Mouse (Mus musculus): ENCODE measurements around the gene Zfp28. TPM values are rescaled to one million over a fixed set of nuclear protein-coding genes. Genes with fewer than 3 reads are reported as not detected.

Gene Zfp28
- polyA plus RNA-seq, 1 experiment from 2014 or later: 12.3 TPM

DNA sequence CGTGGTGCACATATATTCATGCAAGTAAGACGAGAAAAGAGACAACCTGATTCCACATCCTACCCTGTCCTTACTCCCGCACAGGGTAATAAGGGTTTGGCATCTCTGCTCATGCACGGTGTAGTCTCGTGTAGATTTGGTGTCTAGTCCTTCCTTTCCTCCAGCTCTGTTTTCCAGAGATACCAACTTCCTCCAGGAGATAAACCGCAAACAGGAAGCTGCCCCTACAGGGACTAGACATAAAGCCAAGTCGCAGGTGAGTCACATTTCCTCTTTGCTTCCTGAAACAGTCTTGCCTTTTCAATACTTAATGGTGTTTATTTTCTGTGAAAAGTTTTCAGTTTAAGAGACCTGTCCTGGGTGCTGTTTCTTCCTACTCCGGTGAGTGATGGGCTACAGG lies 916 bp downstream of the Zfp28 start:
- H3K4me1 ChIP-seq (replicated peaks; ENCODE audit: control insufficient read depth, insufficient read depth, low read length): no peaks in the 10 kb centered on the region; the same call in 1 of the 2 replicates
- no peaks in the 10 kb centered on the region for H3K27me3 ChIP-seq (ENCODE audit: control insufficient read depth, insufficient read depth, low read length)
- ATAC-seq (replicated peaks; ENCODE audit: low FRiP score) (no peak; the same call in 1 of the 2 replicates), DNase-seq (ENCODE audit: low spot score) (no peak)
- H3K9ac ChIP-seq (ENCODE audit: low read length): no peak overlapping the region; the same call in 1 of the 2 replicates
- no peak overlapping the region for H3K27ac ChIP-seq (ENCODE audit: low read depth, low read length)
- H3K4me3 ChIP-seq (ENCODE audit: low read depth, low read length): peak overlapping the region; percentile 53; the same call in 1 of the 2 replicates
- no peaks in the 10 kb centered on the region for H3K9me3 ChIP-seq (ENCODE audit: control insufficient read depth, low read length)
- peak overlapping the region; percentile 69 for H3K4me2 ChIP-seq (ENCODE audit: low read depth, low read length, severe bottlenecking)
- no peaks in the 10 kb centered on the region for H3K36me3 ChIP-seq (ENCODE audit: control insufficient read depth, insufficient read depth, low read length)
- WGBS: 79% methylated on average over 8 of the region's 8 CpGs

DNA sequence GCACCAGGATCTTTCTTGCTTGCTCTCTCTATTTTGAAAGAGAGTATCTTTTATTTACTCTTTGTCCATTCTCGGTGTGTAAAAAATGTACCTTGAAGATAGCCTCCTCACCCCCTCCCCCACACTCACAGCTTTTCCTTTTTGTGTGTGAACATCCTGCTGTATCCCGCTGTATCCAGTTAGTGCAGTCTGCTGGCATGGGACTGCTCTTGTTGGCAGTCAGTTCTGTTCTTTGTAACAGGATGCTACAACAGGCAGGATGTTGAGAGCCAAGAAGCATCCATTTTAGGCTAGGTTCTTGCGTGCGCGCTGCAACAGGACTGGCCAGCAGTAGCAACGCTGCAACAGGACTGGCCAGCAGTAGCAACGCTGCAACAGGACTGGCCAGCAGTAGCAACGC lies 3.9 kb downstream of the Zfp28 start:
- Histone ChIP-seq H3K4me3 (ENCODE audit: low read depth, low read length) (no peak overlapping the region), H3K4me2 (ENCODE audit: low read depth, low read length, severe bottlenecking) (no peak overlapping the region), H3K27ac (ENCODE audit: low read depth, low read length) (no peak overlapping the region), H3K36me3 (ENCODE audit: control insufficient read depth, insufficient read depth, low read length) (no peaks in the 10 kb centered on the region; the same call in 1 of the 2 replicates), H3K4me1 (replicated peaks; ENCODE audit: control insufficient read depth, insufficient read depth, low read length) (no peaks in the 10 kb centered on the region; the same call in 1 of the 2 replicates), H3K9ac (ENCODE audit: low read length) (no peak overlapping the region), H3K27me3 (ENCODE audit: control insufficient read depth, insufficient read depth, low read length) (no peaks in the 10 kb centered on the region), H3K9me3 (ENCODE audit: control insufficient read depth, low read length) (no peaks in the 10 kb centered on the region)
- ATAC-seq (replicated peaks; ENCODE audit: low FRiP score) (no peak), DNase-seq (ENCODE audit: low spot score) (no peak)
- WGBS: 95% methylated on average over 8 of the region's 8 CpGs

DNA sequence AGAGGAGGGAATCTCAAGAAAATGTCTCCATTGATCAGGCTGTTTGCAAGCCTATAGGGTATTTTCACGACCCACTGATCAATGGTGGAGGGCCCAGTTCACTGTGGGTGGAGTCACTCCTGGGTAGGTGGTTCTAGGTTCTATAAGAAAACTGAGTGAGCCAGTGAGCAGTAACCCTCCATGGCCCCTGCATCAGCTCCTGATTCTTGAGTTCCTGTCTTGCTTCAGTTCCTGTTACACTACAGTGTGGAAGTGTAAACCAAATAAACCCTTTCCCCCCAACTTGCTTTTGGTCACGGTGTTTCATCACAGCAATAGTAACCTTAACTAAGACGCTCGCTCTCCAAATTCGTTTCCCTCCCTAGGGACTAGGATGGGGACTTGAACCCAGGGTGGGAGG lies 5.9 kb downstream of the Zfp28 start:
- Histone ChIP-seq H3K27me3 (ENCODE audit: control insufficient read depth, insufficient read depth, low read length) (no peaks in the 10 kb centered on the region), H3K36me3 (ENCODE audit: control insufficient read depth, insufficient read depth, low read length) (no peaks in the 10 kb centered on the region; the same call in 1 of the 2 replicates), H3K4me1 (replicated peaks; ENCODE audit: control insufficient read depth, insufficient read depth, low read length) (no peaks in the 10 kb centered on the region), H3K9me3 (ENCODE audit: control insufficient read depth, low read length) (no peaks in the 10 kb centered on the region), H3K4me3 (ENCODE audit: low read depth, low read length) (no peak overlapping the region), H3K27ac (ENCODE audit: low read depth, low read length) (no peak overlapping the region), H3K9ac (ENCODE audit: low read length) (no peak overlapping the region), H3K4me2 (ENCODE audit: low read depth, low read length, severe bottlenecking) (no peak overlapping the region)
- WGBS: 87% methylated on average over 5 of the region's 5 CpGs
- no peak for ATAC-seq (replicated peaks; ENCODE audit: low FRiP score)
- DNase-seq (ENCODE audit: low spot score): no peak

DNA sequence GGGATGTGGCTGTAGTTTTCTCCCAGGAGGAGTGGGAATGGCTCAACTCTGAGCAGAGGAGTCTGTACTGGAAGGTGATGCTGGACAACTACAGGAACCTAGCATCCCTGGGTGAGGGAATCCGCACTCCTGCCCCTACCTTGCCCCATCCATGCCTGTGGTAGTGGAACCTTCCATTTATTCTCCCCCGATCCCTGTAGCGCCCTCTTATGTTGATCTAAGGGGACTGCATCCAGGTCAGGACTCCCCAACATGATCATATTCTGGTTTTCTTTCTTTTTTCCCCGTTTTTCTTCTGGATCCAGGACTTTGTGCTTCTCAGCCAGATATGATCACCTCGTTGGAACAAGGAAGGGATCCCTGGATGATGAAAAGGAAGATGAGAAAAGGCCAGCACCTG lies 6.4 kb downstream of the Zfp28 start:
- Histone ChIP-seq H3K4me2 (ENCODE audit: low read depth, low read length, severe bottlenecking) (no peak overlapping the region), H3K4me1 (replicated peaks; ENCODE audit: control insufficient read depth, insufficient read depth, low read length) (no peaks in the 10 kb centered on the region), H3K9me3 (ENCODE audit: control insufficient read depth, low read length) (no peaks in the 10 kb centered on the region), H3K27ac (ENCODE audit: low read depth, low read length) (no peak overlapping the region), H3K4me3 (ENCODE audit: low read depth, low read length) (no peak overlapping the region), H3K36me3 (ENCODE audit: control insufficient read depth, insufficient read depth, low read length) (no peaks in the 10 kb centered on the region; the same call in 1 of the 2 replicates), H3K9ac (ENCODE audit: low read length) (no peak overlapping the region), H3K27me3 (ENCODE audit: control insufficient read depth, insufficient read depth, low read length) (no peaks in the 10 kb centered on the region)
- WGBS: 64% methylated on average over 5 of the region's 5 CpGs
- DNase-seq (ENCODE audit: low spot score): no peak
- ATAC-seq (replicated peaks; ENCODE audit: low FRiP score): no peak

DNA sequence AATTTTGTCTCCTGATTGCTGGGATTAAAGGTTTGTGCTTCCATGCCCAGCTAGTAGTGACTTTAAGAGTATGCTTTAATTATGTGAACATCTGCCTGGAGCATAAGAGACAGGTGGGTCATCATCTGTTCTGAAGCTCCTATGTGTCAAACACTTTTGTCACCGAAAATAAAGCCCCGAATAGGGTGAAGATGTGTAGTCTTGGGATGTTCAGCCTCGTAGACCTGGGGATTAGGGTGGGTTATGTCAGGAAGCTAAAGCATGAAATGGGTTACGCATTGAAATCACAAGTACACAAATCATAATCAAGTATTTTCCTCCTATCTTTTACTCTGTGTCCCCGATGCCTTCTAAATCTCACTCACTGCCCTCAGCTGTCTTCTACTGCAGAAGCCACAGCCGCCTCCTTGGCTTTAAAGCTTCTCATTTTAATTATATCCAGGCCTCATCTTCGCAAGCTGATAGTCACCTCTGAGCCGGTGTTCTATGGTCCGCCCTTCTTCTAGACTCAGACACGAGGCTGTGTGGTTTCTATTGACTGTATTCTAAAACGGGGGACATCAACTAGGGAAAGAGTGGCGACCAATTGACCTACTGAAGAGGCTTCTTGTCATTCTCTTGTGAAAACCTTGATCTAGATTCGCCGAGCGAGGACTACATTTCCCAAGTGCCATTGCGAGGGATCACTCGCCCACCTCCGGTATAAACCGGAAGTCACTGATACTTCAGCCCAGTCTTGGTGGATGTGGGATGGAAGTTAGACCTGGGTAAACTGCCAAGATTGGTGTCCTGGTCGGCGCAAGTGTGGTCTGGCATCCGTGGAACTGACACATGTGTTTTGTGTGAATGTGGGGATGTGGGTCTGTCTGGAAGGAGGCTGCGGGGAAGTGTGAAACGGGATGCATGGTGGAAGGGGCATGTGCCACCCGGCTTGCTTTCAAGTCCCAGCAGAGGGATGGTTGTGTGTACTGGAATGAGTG lies 15.2 kb downstream of the Zfp28 start, which contains the start of gene Smim17:
Smim17 (plus strand) TSS at position 720 of the 980 bp plus-strand sequence.
- DNase-seq (ENCODE audit: low spot score): peak; percentile 63
- Histone ChIP-seq H3K4me3 (ENCODE audit: low read depth, low read length) (peak within 1 kb of the TSS; percentile 46), H3K27me3 (ENCODE audit: control insufficient read depth, insufficient read depth, low read length) (no peaks in the 10 kb centered on the region), H3K4me2 (ENCODE audit: low read depth, low read length, severe bottlenecking) (peak within 1 kb of the TSS; percentile 60), H3K36me3 (ENCODE audit: control insufficient read depth, insufficient read depth, low read length) (no peaks in the 10 kb centered on the region; the same call in 1 of the 2 replicates), H3K9ac (ENCODE audit: low read length) (peak within 1 kb of the TSS; percentile 62), H3K4me1 (replicated peaks; ENCODE audit: control insufficient read depth, insufficient read depth, low read length) (no peaks in the 10 kb centered on the region), H3K27ac (ENCODE audit: low read depth, low read length) (no peak within 1 kb of the TSS), H3K9me3 (ENCODE audit: control insufficient read depth, low read length) (no peaks in the 10 kb centered on the region)
- ATAC-seq (replicated peaks; ENCODE audit: low FRiP score): peak; percentile 90
- 28% methylated on average over 25 of the region's 25 CpGs for WGBS

DNA sequence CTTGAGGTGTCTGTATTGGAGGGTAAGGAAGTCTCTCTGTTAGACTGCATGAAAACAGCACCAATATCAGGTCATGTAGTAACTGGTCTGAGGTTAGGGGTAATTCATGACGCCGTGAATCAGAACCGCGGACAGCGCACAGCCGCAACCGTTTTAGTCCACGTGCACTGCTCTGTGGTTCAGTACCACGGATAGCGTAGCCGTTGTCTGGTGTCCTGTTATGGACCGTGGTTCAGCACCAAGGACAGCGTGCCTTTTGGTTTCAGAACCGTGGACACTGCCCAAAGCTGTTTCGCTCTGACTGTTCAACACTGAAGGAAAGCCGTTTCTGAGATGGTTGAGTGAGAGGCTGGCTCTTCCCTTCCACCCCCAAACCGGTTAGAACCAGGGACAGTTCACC lies 26.9 kb downstream of the Zfp28 start, which contains the start of gene Gm20715:
Gm20715 (plus strand) TSS at position 235 of the 400 bp plus-strand sequence.
- DNase-seq (ENCODE audit: low spot score): peak; percentile 93
- H3K27me3 ChIP-seq (ENCODE audit: control insufficient read depth, insufficient read depth, low read length): no peaks in the 10 kb centered on the region
- H3K4me2 ChIP-seq (ENCODE audit: low read depth, low read length, severe bottlenecking): no peak within 1 kb of the TSS
- H3K9me3 ChIP-seq (ENCODE audit: control insufficient read depth, low read length): no peaks in the 10 kb centered on the region
- ATAC-seq (replicated peaks; ENCODE audit: low FRiP score): peak; percentile 89
- no peak within 1 kb of the TSS for H3K9ac ChIP-seq (ENCODE audit: low read length)
- H3K27ac ChIP-seq (ENCODE audit: low read depth, low read length): no peak within 1 kb of the TSS
- no peak within 1 kb of the TSS for H3K4me3 ChIP-seq (ENCODE audit: low read depth, low read length)
- 1% methylated on average over 17 of the region's 17 CpGs for WGBS
- no peaks in the 10 kb centered on the region for H3K4me1 ChIP-seq (replicated peaks; ENCODE audit: control insufficient read depth, insufficient read depth, low read length)
- H3K36me3 ChIP-seq (ENCODE audit: control insufficient read depth, insufficient read depth, low read length): no peaks in the 10 kb centered on the region

DNA sequence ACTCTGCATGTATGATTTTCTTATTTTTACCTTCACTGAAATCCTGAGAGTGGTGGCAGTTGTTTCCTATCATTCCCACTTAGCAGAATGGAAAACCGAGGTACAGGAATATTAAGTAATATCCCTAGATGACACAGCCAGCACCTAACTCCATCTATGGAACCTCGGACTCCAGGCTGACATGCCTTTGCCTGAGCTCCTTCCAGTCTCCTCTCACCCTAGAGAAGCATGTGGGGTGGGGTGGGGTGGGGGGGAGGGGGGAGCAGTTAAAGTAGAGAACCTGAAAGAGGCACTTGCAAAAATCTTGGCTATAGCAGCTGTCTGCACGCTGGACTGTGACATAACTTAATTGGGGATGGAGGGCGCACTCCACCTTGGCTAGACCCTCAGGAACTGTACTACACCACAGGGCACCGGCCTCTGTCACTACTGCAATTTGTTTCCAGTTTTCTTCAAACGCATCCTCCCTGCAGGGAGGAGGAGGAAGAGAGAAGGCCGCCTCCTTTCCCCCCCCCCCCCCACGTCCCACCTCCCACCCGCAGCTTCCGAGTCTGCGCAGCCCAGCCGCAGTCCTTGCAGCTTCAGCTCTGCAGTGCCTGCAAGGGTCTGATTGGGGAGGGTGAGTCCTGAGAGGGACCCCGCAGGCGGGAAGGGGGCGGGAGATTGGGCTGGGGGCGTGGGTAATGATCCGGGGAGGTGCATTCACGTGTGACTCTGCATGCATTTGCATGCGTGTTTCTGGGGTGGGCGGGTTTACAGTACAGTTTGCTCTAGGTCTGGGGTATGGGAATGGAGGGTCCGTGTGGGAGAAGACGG lies 31.7 kb downstream of the Zfp28 start:
- no peaks in the 10 kb centered on the region for H3K27me3 ChIP-seq (ENCODE audit: control insufficient read depth, insufficient read depth, low read length)
- WGBS: 11% methylated on average over 19 of the region's 22 CpGs
- H3K27ac ChIP-seq (ENCODE audit: low read depth, low read length): no peak overlapping the region
- H3K9ac ChIP-seq (ENCODE audit: low read length): no peak overlapping the region
- H3K4me2 ChIP-seq (ENCODE audit: low read depth, low read length, severe bottlenecking): peak overlapping the region; percentile 37
- H3K36me3 ChIP-seq (ENCODE audit: control insufficient read depth, insufficient read depth, low read length): no peaks in the 10 kb centered on the region
- no peaks in the 10 kb centered on the region for H3K4me1 ChIP-seq (replicated peaks; ENCODE audit: control insufficient read depth, insufficient read depth, low read length)
- no peaks in the 10 kb centered on the region for H3K9me3 ChIP-seq (ENCODE audit: control insufficient read depth, low read length)
- H3K4me3 ChIP-seq (ENCODE audit: low read depth, low read length): no peak overlapping the region
- ATAC-seq (replicated peaks; ENCODE audit: low FRiP score): peak; percentile 55; the same call in 1 of the 2 replicates
- no peak for DNase-seq (ENCODE audit: low spot score)

DNA sequence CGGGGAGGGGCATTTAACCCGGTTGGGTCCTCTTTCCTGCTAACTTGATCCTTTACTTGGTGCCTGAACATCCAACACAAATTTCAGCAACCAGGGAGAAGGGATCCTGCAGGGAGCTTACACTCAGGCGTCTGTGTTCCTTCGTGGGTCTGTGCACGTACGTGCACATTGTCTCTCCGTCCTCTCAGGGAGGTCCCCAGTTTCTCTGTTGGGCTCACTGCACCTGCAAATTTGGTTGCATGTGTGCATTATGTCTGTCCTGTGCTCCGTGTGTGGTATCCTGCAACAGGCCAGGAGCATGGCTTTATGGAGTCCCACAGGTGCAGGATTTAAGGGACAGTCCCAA lies 32.3 kb downstream of the Zfp28 start:
- Histone ChIP-seq H3K4me1 (replicated peaks; ENCODE audit: control insufficient read depth, insufficient read depth, low read length) (no peaks in the 10 kb centered on the region), H3K4me3 (ENCODE audit: low read depth, low read length) (no peak overlapping the region), H3K9ac (ENCODE audit: low read length) (no peak overlapping the region), H3K4me2 (ENCODE audit: low read depth, low read length, severe bottlenecking) (peak overlapping the region; percentile 37; the same call in 1 of the 2 replicates), H3K27me3 (ENCODE audit: control insufficient read depth, insufficient read depth, low read length) (no peaks in the 10 kb centered on the region), H3K27ac (ENCODE audit: low read depth, low read length) (no peak overlapping the region), H3K36me3 (ENCODE audit: control insufficient read depth, insufficient read depth, low read length) (no peaks in the 10 kb centered on the region), H3K9me3 (ENCODE audit: control insufficient read depth, low read length) (no peaks in the 10 kb centered on the region)
- ATAC-seq (replicated peaks; ENCODE audit: low FRiP score): peak; percentile 15; the same call in 1 of the 2 replicates
- 12% methylated on average over 8 of the region's 8 CpGs for WGBS
- no peak for DNase-seq (ENCODE audit: low spot score)

Measured in forebrain, embryonic 11.5 days (tissue).